Mouse (Mus musculus) cerebellum, adult 2 months (tissue): ENCODE results near the gene Lctl. TPM values are rescaled to one million over a fixed set of nuclear protein-coding genes. Genes with fewer than 3 reads are reported as not detected.
A peak's percentile ranks its signal among the peaks of the same experiment; 100 is the strongest.

ENCODE experiments used
- DNase-seq, 2 experiments: peaks; one replicate each; pipeline ENCODE4 v3.0.0; 2021
- H3K27ac ChIP-seq: fragments of 200-500 bp; 2 replicates; pipeline ENCODE4 v1.5.1; 2012; ENCODE audit warnings: low read length, control low read depth, inconsistent platforms; ENCODE audit not compliant: insufficient read depth
- H3K27me3 ChIP-seq: fragments of 200-500 bp; 2 replicates; pipeline ENCODE4 v1.6.1; 2012; ENCODE audit warnings: inconsistent platforms, mild to moderate bottlenecking, low read length, moderate library complexity; ENCODE audit not compliant: control insufficient read depth, insufficient read depth
- H3K4me1 ChIP-seq: fragments of 200-500 bp; 2 replicates; pipeline ENCODE4 v1.6.1; 2011; ENCODE audit warnings: low read length; ENCODE audit not compliant: control insufficient read depth, insufficient read depth
- H3K4me3 ChIP-seq: fragments of 200-500 bp; replicated peaks from 2 replicates; pipeline ENCODE3; 2011; ENCODE audit warnings: mild to moderate bottlenecking, low read depth, low read length, control low read depth; ENCODE audit not compliant: insufficient read depth
- CTCF ChIP-seq: fragments of 200-500 bp; IDR thresholded peaks from 2 replicates; pipeline ENCODE4 v1.5.1; 2011; ENCODE audit warnings: low read depth, mild to moderate bottlenecking, control low read depth, low read length, moderate library complexity, borderline replicate concordance; ENCODE audit not compliant: insufficient read depth
- POLR2A ChIP-seq: fragments of 200-500 bp; IDR thresholded peaks from 2 replicates; pipeline ENCODE4 v1.6.1; 2011; ENCODE audit warnings: low read length, control low read depth, borderline replicate concordance; ENCODE audit not compliant: insufficient read depth
- WGBS: fragments of 180-500 bp; shearing (Covaris S2); methylation state at CpG from one replicate; pipeline ENCODE4 v1.1.7; 2018; 5-methylcytosine and 5-hydroxymethylcytosine counted together
- polyA plus RNA-seq: library from polyadenylated mRNA; depleted of rRNA; stranded (reverse); fragments of >200 nt; gene quantifications from 2 replicates; pipeline ENCODE4 v1.2.3, GENCODE M21; 2012

Lctl gene
- polyA plus RNA-seq, 1 experiment = 0.38 TPM

- H3K27ac ChIP-seq = no peak overlapping the region
- no peaks in the 10 kb centered on the region; the same call in 1 of the 2 replicates for H3K27me3 ChIP-seq
- no peak for DNase-seq
- TF ChIP-seq POLR2A = no peak
- no peak for TF ChIP-seq CTCF
- no peaks in the 10 kb centered on the region for H3K4me1 ChIP-seq
- H3K4me3 ChIP-seq = no peak overlapping the region
- WGBS = 86% methylated on average over 6 of the region's 6 CpGs
Observed at GRCm38 (mm10) chr9:64079922-64080321, 37.0 kb upstream of the Lctl start.

GRCm38 (mm10) chr9:64084231-64084630 lies 32.7 kb upstream of the Lctl start:
- 0 out of 2 replicates have a peak, but pooled peaks cover 2% of the 10 kb centered on the region for H3K4me1 ChIP-seq
- no peaks in the 10 kb centered on the region; the same call in 1 of the 2 replicates for H3K27me3 ChIP-seq
- DNase-seq = no peak
- no peak overlapping the region for H3K27ac ChIP-seq
- TF ChIP-seq POLR2A = no peak
- TF ChIP-seq CTCF = no peak
- H3K4me3 ChIP-seq = no peak overlapping the region
- WGBS = 21% methylated on average over 7 of the region's 7 CpGs

GRCm38 (mm10) chr9:64084661-64085399 lies 32.1 kb upstream of the Lctl start:
- 0 out of 2 replicates have a peak, but pooled peaks cover 2% of the 10 kb centered on the region for H3K4me1 ChIP-seq
- DNase-seq = no peak
- H3K27ac ChIP-seq = no peak overlapping the region
- TF ChIP-seq CTCF (no peak), POLR2A (no peak)
- H3K4me3 ChIP-seq = no peak overlapping the region
- WGBS = 5% methylated on average over 49 of the region's 49 CpGs
- no peaks in the 10 kb centered on the region; the same call in 1 of the 2 replicates for H3K27me3 ChIP-seq

- Histone ChIP-seq H3K4me1 (0 out of 2 replicates have a peak, but pooled peaks cover 2% of the 10 kb centered on the region), H3K27me3 (no peaks in the 10 kb centered on the region; the same call in 1 of the 2 replicates), H3K27ac (no peak overlapping the region), H3K4me3 (no peak overlapping the region)
- 98% methylated on average over 2 of the region's 2 CpGs for WGBS
- no peak for DNase-seq
- TF ChIP-seq CTCF = no peak
- TF ChIP-seq POLR2A = no peak
Observed at GRCm38 (mm10) chr9:64085976-64086375, 31.0 kb upstream of the Lctl start.

- TF ChIP-seq CTCF (no peak), POLR2A (no peak)
- DNase-seq = no peak
- Histone ChIP-seq H3K27ac (no peak overlapping the region), H3K27me3 (no peaks in the 10 kb centered on the region; the same call in 1 of the 2 replicates), H3K4me3 (no peak overlapping the region), H3K4me1 (0 out of 2 replicates have a peak, but pooled peaks cover 2% of the 10 kb centered on the region)
- 95% methylated on average over 6 of the region's 6 CpGs for WGBS
Observed at GRCm38 (mm10) chr9:64086543-64086942, 30.4 kb upstream of the Lctl start.

- H3K27ac ChIP-seq = no peak overlapping the region
- 61% methylated on average over 5 of the region's 5 CpGs for WGBS
- no peak for TF ChIP-seq POLR2A
- TF ChIP-seq CTCF = peak; percentile 90
- H3K4me1 ChIP-seq = 0 out of 2 replicates have a peak, but pooled peaks cover 2% of the 10 kb centered on the region
- peak; percentile 56 to 69 for DNase-seq
- no peak overlapping the region for H3K4me3 ChIP-seq
- no peaks in the 10 kb centered on the region; the same call in 1 of the 2 replicates for H3K27me3 ChIP-seq
Observed at GRCm38 (mm10) chr9:64087461-64088235, 29.3 kb upstream of the Lctl start.

GRCm38 (mm10) chr9:64088346-64088745 lies 28.6 kb upstream of the Lctl start:
- Histone ChIP-seq H3K4me3 (no peak overlapping the region), H3K4me1 (0 out of 2 replicates have a peak, but pooled peaks cover 2% of the 10 kb centered on the region), H3K27ac (no peak overlapping the region), H3K27me3 (no peaks in the 10 kb centered on the region; the same call in 1 of the 2 replicates)
- TF ChIP-seq POLR2A = no peak
- no peak for TF ChIP-seq CTCF
- DNase-seq = no peak
- WGBS = 78% methylated on average over 7 of the region's 7 CpGs
